Mouse (Mus musculus) limb, embryonic 14.5 days (tissue): ENCODE measurements around the gene Taf8. TPM values are rescaled to one million over a fixed set of nuclear protein-coding genes. Genes with fewer than 3 reads are reported as not detected.

Source experiments
- ATAC-seq: fragments of 200-750 bp; cut with Nextera tagmentation; 2 replicates; pipeline ENCODE4 v1.8.0; 2017; ENCODE audit warnings: low read depth, moderate number of reproducible peaks, moderate TSS enrichment; ENCODE audit not compliant: low FRiP score
- DNase-seq: peaks from one replicate; pipeline ENCODE4 v3.0.0-alpha.2; 2015; ENCODE audit warnings: low spot score
- H3K27ac ChIP-seq: fragments of 300-500 bp; sonication (generic); replicated peaks from 2 replicates; pipeline ENCODE4 v1.5.1; 2014; ENCODE audit warnings: low read depth, mild to moderate bottlenecking, low read length, moderate library complexity, mixed read lengths
- H3K27me3 ChIP-seq: fragments of 300-500 bp; sonication (generic); 2 replicates; pipeline ENCODE4 v1.6.1; 2014; ENCODE audit warnings: low read length, mixed read lengths; ENCODE audit not compliant: control insufficient read depth, insufficient read depth
- H3K36me3 ChIP-seq: fragments of 300-500 bp; sonication (generic); 2 replicates; pipeline ENCODE4 v1.6.1; 2014; ENCODE audit warnings: mild to moderate bottlenecking, low read length, moderate library complexity, mixed read lengths; ENCODE audit not compliant: control insufficient read depth, insufficient read depth
- H3K4me1 ChIP-seq: fragments of 300-500 bp; sonication (generic); 2 replicates; pipeline ENCODE4 v1.6.1; 2014; ENCODE audit warnings: antibody characterized with exemption, low read length, mixed read lengths; ENCODE audit not compliant: control insufficient read depth, insufficient read depth
- H3K4me2 ChIP-seq: fragments of 300-500 bp; sonication (generic); replicated peaks from 2 replicates; pipeline ENCODE4 v1.6.1; 2014; ENCODE audit warnings: low read depth, mild to moderate bottlenecking, low read length, moderate library complexity; ENCODE audit not compliant: severe bottlenecking
- H3K4me3 ChIP-seq: fragments of 300-500 bp; sonication (generic); replicated peaks from 2 replicates; pipeline ENCODE4 v1.5.1; 2014; ENCODE audit warnings: low read length
- H3K9ac ChIP-seq: fragments of 300-500 bp; sonication (generic); 2 replicates; pipeline ENCODE4 v1.6.1; 2014; ENCODE audit warnings: mild to moderate bottlenecking, low read depth, low read length, moderate library complexity; ENCODE audit not compliant: severe bottlenecking
- H3K9me3 ChIP-seq: fragments of 300-500 bp; sonication (generic); 2 replicates; pipeline ENCODE4 v1.6.1; 2016; ENCODE audit warnings: low read length; ENCODE audit not compliant: control insufficient read depth
- POLR2A ChIP-seq: fragments of 200-500 bp; IDR thresholded peaks from 2 replicates; pipeline ENCODE4 v1.8.0; 2012; ENCODE audit warnings: inconsistent platforms, mild to moderate bottlenecking, moderate library complexity, borderline replicate concordance; ENCODE audit not compliant: insufficient read depth, insufficient read length; ENCODE audit errors: extremely low read depth
- WGBS: fragments of 180-500 bp; shearing (Covaris S2); extraction: QIAGEN DNeasy Blood & Tissue Kit; methylation state at CpG from one replicate; pipeline ENCODE4 v1.1.7; 2014; 5-methylcytosine and 5-hydroxymethylcytosine counted together
- polyA plus RNA-seq, 2 experiments: library from polyadenylated mRNA; depleted of rRNA in 1 of 2; stranded (reverse) in 1 of 2; unstranded in 1 of 2; fragments of >200 nt; fragmentation: Nextera tagmentation in 1 of 2; extraction: Ambion mirVana in 1 of 2; gene quantifications; 2 replicates each; pipeline versions ENCODE4 v1.2.1 to v1.2.3; 2012 to 2014

Taf8 gene
- polyA plus RNA-seq, 2 experiments = 26.3 to 46.4 TPM

DNA sequence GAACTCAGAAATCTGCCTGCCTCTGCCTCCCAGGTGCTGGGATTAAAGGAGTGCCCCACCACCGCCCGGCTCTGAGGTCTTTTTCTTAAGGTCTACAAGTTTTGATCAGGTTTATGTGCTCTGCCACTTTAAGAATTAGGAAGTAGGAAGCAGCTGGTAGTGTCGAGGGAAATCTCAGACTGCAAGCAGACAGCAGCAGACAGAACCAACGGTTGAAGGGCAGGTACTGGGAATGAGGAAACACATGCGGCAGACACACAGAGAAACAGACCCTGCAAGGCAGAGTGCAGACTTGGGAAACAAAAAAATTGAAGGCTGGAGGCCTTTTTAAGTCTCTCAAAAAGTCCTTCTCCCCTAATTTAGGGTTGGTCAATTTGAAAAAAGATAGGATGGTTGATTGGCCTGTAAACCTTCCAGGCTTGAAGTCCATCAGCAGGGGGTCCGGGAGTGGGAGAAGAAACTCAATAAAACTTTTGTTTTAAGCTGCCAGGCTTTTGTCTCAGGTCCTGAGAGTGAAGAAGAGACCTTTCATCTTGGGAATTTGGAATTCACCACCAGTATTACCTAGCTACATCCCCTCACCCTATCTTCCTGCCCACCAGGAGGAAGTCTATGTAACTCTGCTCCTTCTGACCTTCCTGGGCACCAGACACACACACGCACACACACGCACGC is 7.1 kb upstream of the Taf8 start:
- Histone ChIP-seq H3K9ac (no peak overlapping the region), H3K4me3 (no peak overlapping the region), H3K4me1 (peaks cover 31% of the 10 kb centered on the region), H3K9me3 (no peaks in the 10 kb centered on the region), H3K27ac (peak overlapping the region; percentile 46; the same call in 1 of the 2 replicates), H3K27me3 (no peaks in the 10 kb centered on the region), H3K4me2 (no peak overlapping the region), H3K36me3 (no peaks in the 10 kb centered on the region)
- no peak for TF ChIP-seq POLR2A
- DNase-seq (no peak), ATAC-seq (no peak)
- WGBS = 57% methylated on average over 9 of the region's 9 CpGs

DNA sequence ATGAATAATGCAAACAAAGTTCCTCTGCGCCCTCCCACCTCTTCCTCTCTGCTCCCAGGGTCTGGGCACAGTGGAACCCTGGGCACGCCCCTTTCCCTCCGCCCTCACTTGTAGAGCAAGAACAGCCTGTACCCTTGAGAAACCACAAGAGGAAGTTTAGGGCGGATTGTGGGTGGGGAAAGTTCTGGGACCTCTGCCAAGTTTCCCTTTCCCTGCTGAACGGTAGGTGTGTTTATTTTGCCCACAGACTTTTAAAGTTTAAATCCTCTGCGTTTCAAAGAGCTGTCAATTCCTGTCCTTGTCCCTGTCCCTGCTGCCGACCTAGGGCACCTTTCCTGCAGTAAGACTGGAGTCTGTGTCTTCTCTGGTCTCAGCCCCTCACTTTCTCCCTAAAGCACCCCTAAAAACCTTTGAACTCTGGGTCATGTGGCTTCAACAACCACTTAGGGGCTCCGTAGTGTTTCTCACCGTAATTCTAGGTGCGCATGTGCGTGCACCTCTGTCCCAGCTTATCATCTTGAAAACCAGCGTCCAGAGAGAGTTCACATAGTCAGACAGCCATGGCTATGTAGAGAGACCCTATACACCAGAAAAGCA is 6.0 kb upstream of the Taf8 start:
- ATAC-seq = peak; percentile 45
- Histone ChIP-seq H3K36me3 (no peaks in the 10 kb centered on the region), H3K9ac (no peak overlapping the region), H3K9me3 (no peaks in the 10 kb centered on the region), H3K27me3 (no peaks in the 10 kb centered on the region), H3K4me1 (peaks cover 27% of the 10 kb centered on the region), H3K4me3 (peak overlapping the region; percentile 4; the same call in 1 of the 2 replicates), H3K4me2 (peak overlapping the region; percentile 37), H3K27ac (peak overlapping the region; percentile 28)
- TF ChIP-seq POLR2A = no peak
- DNase-seq = peak; percentile 97
- WGBS = 18% methylated on average over 12 of the region's 12 CpGs

DNA sequence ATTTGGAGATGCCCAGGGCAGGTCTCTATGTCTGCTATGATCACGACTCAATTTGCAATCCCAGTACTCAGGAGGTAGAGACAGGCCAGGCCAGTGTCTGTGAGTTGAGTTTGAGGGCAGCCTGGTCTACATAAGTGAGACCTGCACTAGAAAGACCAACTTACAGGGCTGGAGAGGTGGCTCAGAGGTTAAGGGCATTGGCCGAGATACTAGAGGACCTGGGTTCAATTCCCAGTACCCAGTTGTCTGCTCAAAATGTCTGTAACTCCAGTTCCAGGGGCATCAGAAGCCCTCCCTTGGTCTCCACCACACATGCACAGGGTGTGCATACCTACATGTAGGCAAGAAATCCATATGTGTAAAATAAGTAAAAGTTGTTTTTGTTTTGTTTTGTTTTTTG is 5.4 kb upstream of the Taf8 start:
- Histone ChIP-seq H3K36me3 (no peaks in the 10 kb centered on the region), H3K4me1 (peaks cover 27% of the 10 kb centered on the region), H3K27ac (0 out of 2 replicates have a peak overlapping the region, but pooled peaks have one; percentile 28), H3K4me2 (peak overlapping the region; percentile 37), H3K4me3 (no peak overlapping the region), H3K9me3 (no peaks in the 10 kb centered on the region), H3K27me3 (no peaks in the 10 kb centered on the region), H3K9ac (no peak overlapping the region)
- 81% methylated on average over 2 of the region's 2 CpGs for WGBS
- TF ChIP-seq POLR2A = no peak
- ATAC-seq (no peak), DNase-seq (no peak)

DNA sequence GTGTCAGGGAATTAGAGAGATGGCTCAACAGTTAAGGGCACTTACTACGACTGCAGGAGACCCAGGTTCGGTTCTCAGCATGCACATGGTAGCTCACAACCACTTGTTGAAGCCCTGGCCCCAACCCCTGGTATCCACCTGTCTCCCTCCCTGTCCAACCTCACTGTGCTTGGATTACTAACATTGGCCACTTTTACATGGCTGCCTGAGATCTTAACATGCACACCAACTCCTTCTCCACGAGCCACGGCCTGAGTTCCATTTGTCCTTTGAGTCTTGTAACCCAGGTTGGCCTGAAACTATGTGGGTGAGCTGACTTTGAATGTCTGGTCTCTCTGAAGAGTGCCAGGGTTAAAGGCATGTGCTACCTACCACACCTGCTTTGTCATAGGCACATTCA is 4.6 kb upstream of the Taf8 start:
- Histone ChIP-seq H3K9ac (no peak overlapping the region), H3K27ac (no peak overlapping the region), H3K9me3 (no peaks in the 10 kb centered on the region), H3K27me3 (no peaks in the 10 kb centered on the region), H3K4me3 (no peak overlapping the region), H3K4me1 (peaks cover 23% of the 10 kb centered on the region), H3K36me3 (no peaks in the 10 kb centered on the region), H3K4me2 (no peak overlapping the region)
- no peak for TF ChIP-seq POLR2A
- WGBS = 94% methylated on average over 4 of the region's 4 CpGs
- DNase-seq (no peak), ATAC-seq (no peak)

DNA sequence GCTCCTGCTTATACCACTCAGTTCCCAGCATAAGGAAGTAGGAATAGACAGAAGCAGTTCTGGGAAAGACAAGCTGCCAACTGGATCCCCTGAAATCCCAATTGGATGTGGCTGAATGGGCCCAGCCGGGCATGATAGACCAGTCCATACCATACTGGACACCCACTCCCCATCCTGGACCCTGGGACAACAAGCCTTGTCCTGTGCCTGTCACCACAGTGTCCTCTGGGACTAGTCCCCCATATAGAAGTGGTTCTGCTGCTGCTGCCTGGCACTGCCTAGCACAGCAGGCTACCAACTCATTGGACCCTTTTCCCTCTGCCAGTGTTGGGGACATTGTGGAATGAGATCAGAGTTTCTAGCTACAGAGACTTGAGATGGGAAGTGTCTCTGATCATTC is 4.0 kb upstream of the Taf8 start:
- H3K4me1 ChIP-seq = peaks cover 23% of the 10 kb centered on the region
- H3K27me3 ChIP-seq = no peaks in the 10 kb centered on the region
- H3K27ac ChIP-seq = no peak overlapping the region
- 0 out of 2 replicates have a peak overlapping the region, but pooled peaks have one; percentile 58 for H3K4me2 ChIP-seq
- TF ChIP-seq POLR2A = no peak
- DNase-seq (no peak), ATAC-seq (no peak)
- H3K9me3 ChIP-seq = no peaks in the 10 kb centered on the region
- no peak overlapping the region for H3K4me3 ChIP-seq
- WGBS = 94% methylated on average over 1 of the region's 1 CpGs
- no peak overlapping the region for H3K9ac ChIP-seq
- no peaks in the 10 kb centered on the region for H3K36me3 ChIP-seq
